Mouse (Mus musculus): ENCODE measurements around the gene Ntf5. TPM values are rescaled to one million over a fixed set of nuclear protein-coding genes. Genes with fewer than 3 reads are reported as not detected.

Ntf5 gene
- total and polyA plus RNA-seq, 2 experiments from 2014 or later = 0.07 to 0.24 TPM

DNA sequence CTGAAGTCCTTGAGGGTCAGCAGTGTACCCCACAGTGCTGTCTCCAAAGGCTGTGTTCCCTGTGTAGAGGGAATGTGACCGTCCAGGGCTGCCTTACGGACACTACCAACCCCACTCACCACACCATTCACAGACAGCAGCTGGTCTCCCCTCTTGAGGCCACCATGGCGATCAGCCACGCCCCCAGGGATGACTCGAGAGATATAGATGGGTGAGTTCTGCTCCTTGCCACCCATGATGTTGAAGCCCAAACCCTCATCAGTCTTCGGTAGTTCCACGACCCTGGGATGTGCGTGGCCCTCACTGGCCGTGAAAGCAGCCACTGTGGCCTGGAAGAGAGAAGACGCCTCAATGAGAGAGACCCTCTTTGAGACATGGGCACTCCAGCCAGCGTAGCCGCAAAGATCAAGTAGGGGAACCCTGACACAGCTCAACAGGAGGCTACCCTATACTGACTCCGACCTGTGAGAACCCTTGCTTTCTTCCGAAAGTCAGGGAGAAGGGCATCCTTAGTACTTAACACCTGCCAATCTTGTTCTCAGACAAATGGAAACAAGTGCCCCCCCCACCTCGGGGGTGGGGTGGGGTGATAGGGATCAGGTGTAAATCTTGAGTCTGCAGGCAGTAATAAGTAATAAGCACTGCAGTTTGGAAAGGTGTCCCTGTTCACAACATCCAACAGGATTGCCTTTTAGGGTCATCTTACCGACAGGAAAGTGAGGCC, 44.3 kb upstream of the Ntf5 start:
- Histone ChIP-seq H3K36me3 (ENCODE audit: insufficient read depth) (peaks cover 21% of the 10 kb centered on the region), H3K4me3 (ENCODE audit: low read depth, low read length) (peak overlapping the region; percentile 50), H3K27ac (ENCODE audit: low read depth, low read length) (no peak overlapping the region), H3K4me1 (ENCODE audit: insufficient read depth) (peaks cover 16% of the 10 kb centered on the region), H3K27me3 (ENCODE audit: insufficient read depth, low read length) (no peaks in the 10 kb centered on the region), H3K4me2 (ENCODE audit: low read depth) (peak overlapping the region; percentile 94), H3K9me3 (ENCODE audit: low read length) (no peaks in the 10 kb centered on the region), H3K9ac (no peak overlapping the region)
- DNase-seq = no peak
- WGBS = 78% methylated on average over 16 of the region's 16 CpGs
- no peak for ATAC-seq
- no peak for TF ChIP-seq CTCF (IDR thresholded peaks at IDR 0.05; ENCODE audit: low read depth)

GRCm38 (mm10) chr7:45369836-45370474, 43.5 kb upstream of the Ntf5 start:
- 10% methylated on average over 46 of the region's 52 CpGs for WGBS
- H3K27me3 ChIP-seq (ENCODE audit: insufficient read depth, low read length) = no peaks in the 10 kb centered on the region
- no peak for TF ChIP-seq CTCF (IDR thresholded peaks at IDR 0.05; ENCODE audit: low read depth)
- H3K4me3 ChIP-seq (ENCODE audit: low read depth, low read length) = peak overlapping the region; percentile 50
- peaks cover 21% of the 10 kb centered on the region for H3K36me3 ChIP-seq (ENCODE audit: insufficient read depth)
- H3K9ac ChIP-seq = peak overlapping the region; percentile 66
- DNase-seq = peak; percentile 51
- peaks cover 14% of the 10 kb centered on the region for H3K4me1 ChIP-seq (ENCODE audit: insufficient read depth)
- no peaks in the 10 kb centered on the region for H3K9me3 ChIP-seq (ENCODE audit: low read length)
- H3K27ac ChIP-seq (ENCODE audit: low read depth, low read length) = peak overlapping the region; percentile 45
- ATAC-seq = peak; percentile 0; the same call in 1 of the 2 replicates
- peak overlapping the region; percentile 94 for H3K4me2 ChIP-seq (ENCODE audit: low read depth)

DNA sequence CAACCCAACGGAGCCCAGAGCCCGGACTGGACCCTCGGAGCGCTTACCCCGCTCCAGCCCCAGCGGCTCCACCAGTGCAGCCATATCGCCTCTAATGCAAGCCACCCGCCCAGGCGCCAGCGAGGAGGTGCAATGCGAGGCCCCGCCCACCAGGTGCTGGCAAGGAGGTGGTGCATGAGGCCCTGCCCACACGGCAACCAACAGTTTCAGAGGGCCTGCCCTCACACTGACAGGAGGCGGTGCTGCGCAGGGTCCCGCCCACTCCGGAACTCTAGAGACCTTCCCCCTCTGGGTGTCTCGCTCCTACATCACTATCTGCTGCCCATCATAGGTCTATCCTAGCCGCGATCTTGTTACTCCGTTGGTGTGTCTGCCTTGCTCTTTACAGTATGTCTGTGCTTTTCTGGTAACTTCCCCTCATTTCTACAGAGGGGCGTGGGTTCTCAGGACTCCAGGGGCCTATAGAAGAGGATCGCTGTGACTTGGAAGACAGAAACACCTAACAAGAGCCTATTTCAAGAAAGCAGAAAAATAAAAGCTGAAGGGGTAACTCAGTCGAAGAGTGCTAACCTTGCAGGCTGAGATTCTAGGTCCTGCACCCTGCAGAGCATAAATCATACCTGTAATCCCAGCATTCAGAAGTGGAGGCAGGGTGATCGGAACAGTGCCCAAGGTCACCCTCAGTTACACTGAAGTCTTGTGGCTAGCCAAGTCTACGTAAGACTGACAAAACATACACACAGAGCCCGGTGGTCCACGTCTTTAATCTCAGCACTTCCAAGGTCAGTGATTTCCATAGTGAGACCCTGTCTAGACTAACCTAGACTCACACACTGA, 42.8 kb upstream of the Ntf5 start, which contains the start of gene Lin7b:
TSS of gene Lin7b (minus strand) at position 109 of the 837 bp plus-strand sequence.
- Histone ChIP-seq H3K9ac (peak within 1 kb of the TSS; percentile 66), H3K4me1 (ENCODE audit: insufficient read depth) (peaks cover 7% of the 10 kb centered on the region), H3K4me3 (ENCODE audit: low read depth, low read length) (peak within 1 kb of the TSS; percentile 50), H3K27ac (ENCODE audit: low read depth, low read length) (peak within 1 kb of the TSS; percentile 45), H3K36me3 (ENCODE audit: insufficient read depth) (peaks cover 24% of the 10 kb centered on the region), H3K4me2 (ENCODE audit: low read depth) (peak within 1 kb of the TSS; percentile 94), H3K9me3 (ENCODE audit: low read length) (no peaks in the 10 kb centered on the region), H3K27me3 (ENCODE audit: insufficient read depth, low read length) (no peaks in the 10 kb centered on the region)
- 11% methylated on average over 28 of the region's 28 CpGs for WGBS
- ATAC-seq (peak; percentile 19), DNase-seq (peak; percentile 81)
- peak; percentile 48 for TF ChIP-seq CTCF (IDR thresholded peaks at IDR 0.05; ENCODE audit: low read depth)

- DNase-seq (no peak), ATAC-seq (no peak)
- no peaks in the 10 kb centered on the region for H3K27me3 ChIP-seq (ENCODE audit: insufficient read depth, low read length)
- H3K4me2 ChIP-seq (ENCODE audit: low read depth) = no peak overlapping the region
- no peak for TF ChIP-seq CTCF (IDR thresholded peaks at IDR 0.05; ENCODE audit: low read depth)
- peaks cover 41% of the 10 kb centered on the region for H3K36me3 ChIP-seq (ENCODE audit: insufficient read depth)
- H3K4me1 ChIP-seq (ENCODE audit: insufficient read depth) = peaks cover 7% of the 10 kb centered on the region
- H3K4me3 ChIP-seq (ENCODE audit: low read depth, low read length) = no peak overlapping the region
- no peak overlapping the region for H3K27ac ChIP-seq (ENCODE audit: low read depth, low read length)
- H3K9me3 ChIP-seq (ENCODE audit: low read length) = no peaks in the 10 kb centered on the region
- WGBS = 84% methylated on average over 5 of the region's 5 CpGs
- no peak overlapping the region for H3K9ac ChIP-seq
Observed at GRCm38 (mm10) chr7:45372371-45372770, 41.1 kb upstream of the Ntf5 start.

GRCm38 (mm10) chr7:45374620-45375019, 38.9 kb upstream of the Ntf5 start:
- no peaks in the 10 kb centered on the region for H3K4me1 ChIP-seq (ENCODE audit: insufficient read depth)
- no peak for ATAC-seq
- H3K9me3 ChIP-seq (ENCODE audit: low read length) = no peaks in the 10 kb centered on the region
- no peak for TF ChIP-seq CTCF (IDR thresholded peaks at IDR 0.05; ENCODE audit: low read depth)
- H3K9ac ChIP-seq = no peak overlapping the region
- no peak for DNase-seq
- peaks cover 62% of the 10 kb centered on the region for H3K36me3 ChIP-seq (ENCODE audit: insufficient read depth)
- H3K27me3 ChIP-seq (ENCODE audit: insufficient read depth, low read length) = no peaks in the 10 kb centered on the region
- no peak overlapping the region for H3K27ac ChIP-seq (ENCODE audit: low read depth, low read length)
- no peak overlapping the region for H3K4me3 ChIP-seq (ENCODE audit: low read depth, low read length)
- 92% methylated on average over 8 of the region's 8 CpGs for WGBS
- no peak overlapping the region for H3K4me2 ChIP-seq (ENCODE audit: low read depth)

DNA sequence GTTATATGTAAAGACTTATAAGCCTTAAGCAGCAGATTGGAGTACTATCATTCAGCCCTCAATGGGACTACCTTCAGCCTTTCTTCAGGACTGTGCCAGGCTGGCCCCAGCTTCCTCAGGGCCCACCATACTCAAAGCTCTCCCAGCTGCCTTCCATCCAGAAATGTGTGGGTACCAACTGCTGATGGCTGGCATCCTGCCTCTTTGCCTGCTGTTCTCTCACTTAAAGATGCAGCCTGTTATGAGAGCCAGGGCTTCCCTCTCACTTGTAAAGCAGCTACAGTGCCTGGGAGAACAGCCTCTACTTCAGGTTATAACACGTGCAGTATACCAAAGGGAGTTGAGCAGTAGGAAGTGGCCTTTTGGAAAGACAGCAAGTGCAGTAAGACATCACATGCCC, 37.4 kb upstream of the Ntf5 start:
- Histone ChIP-seq H3K4me3 (ENCODE audit: low read depth, low read length) (no peak overlapping the region), H3K36me3 (ENCODE audit: insufficient read depth) (peaks cover 76% of the 10 kb centered on the region), H3K9me3 (ENCODE audit: low read length) (no peaks in the 10 kb centered on the region), H3K4me1 (ENCODE audit: insufficient read depth) (no peaks in the 10 kb centered on the region), H3K4me2 (ENCODE audit: low read depth) (no peak overlapping the region), H3K27me3 (ENCODE audit: insufficient read depth, low read length) (no peaks in the 10 kb centered on the region), H3K9ac (no peak overlapping the region), H3K27ac (ENCODE audit: low read depth, low read length) (no peak overlapping the region)
- 62% methylated on average over 1 of the region's 1 CpGs for WGBS
- ATAC-seq = 0 out of 2 replicates have a peak, but pooled peaks have one; percentile 9
- TF ChIP-seq CTCF (IDR thresholded peaks at IDR 0.05; ENCODE audit: low read depth) = no peak
- DNase-seq = no peak

Measured in forebrain, postnatal 0 days (tissue).